Mouse (Mus musculus): Measurements from ENCODE around the gene Arhgap45.
"Not testable (repeated sequence)": the region's sequence is repeated elsewhere in the genome, so short reads cannot be mapped to it uniquely, and the experiment has no call there.

Arhgap45 gene

DNA sequence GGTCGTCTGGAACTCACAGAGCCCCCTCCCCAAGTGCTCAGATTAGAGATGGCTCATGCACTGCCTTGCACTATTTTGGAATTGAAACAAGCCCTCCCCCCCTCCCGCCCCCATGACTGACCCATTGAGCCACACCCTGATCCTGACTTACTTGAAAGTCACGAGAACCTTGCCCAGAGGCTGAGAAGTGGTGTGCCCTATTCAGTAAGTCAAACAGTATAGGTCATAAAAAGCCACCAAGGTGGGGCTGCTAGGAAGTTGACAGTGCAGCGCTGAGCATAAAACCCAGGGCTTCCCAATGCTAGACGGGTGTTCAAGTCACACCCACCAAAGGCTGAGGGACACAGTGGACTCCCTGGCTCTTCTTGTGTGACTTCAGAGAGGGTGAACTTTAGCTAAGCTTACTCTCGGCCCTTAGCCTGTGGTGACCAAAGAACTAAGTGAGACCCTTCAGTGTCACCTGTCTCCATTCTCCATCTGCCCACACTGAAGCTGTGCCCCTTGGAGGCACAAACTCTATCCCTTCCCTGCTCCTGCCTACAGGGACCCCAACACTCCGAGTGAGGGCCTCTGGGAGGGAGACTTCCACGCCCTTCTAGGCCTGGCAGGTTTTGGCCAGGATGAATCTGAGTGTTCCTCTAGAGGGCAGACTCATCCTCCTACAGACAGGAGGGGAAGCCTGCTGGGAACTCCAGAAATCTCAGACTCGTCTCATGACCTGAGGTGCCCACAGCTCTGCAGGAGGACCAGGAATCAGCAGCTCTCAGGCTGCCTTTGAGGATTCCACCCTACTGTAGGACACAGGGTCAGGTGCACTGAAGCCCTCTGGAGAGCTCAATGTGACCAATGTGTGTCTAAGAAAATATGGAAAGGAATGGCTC is 17.3 kb downstream of the Arhgap45 start:
- peak; percentile 39 for DNase-seq (ENCODE audit: low spot score)

DNA sequence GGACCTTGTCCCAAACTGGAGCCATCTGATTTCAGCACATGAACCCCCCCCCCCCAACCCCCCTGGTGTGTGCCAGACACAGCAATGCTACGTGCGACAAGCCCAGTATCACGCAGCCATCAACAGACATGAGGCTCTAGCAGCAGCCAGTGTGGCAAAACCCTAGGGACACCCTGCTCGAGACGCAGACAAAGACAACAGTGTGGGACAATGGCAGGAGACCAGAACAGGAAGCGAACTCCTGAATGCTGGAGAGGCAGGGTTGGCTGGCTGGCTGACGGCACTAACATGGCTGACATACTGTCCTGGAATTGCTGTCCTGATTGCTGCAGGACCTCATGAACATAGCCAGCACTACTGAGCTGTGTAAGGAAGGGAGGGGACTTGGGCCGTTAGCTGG is 18.7 kb downstream of the Arhgap45 start:
- DNase-seq (ENCODE audit: low spot score): no peak

DNA sequence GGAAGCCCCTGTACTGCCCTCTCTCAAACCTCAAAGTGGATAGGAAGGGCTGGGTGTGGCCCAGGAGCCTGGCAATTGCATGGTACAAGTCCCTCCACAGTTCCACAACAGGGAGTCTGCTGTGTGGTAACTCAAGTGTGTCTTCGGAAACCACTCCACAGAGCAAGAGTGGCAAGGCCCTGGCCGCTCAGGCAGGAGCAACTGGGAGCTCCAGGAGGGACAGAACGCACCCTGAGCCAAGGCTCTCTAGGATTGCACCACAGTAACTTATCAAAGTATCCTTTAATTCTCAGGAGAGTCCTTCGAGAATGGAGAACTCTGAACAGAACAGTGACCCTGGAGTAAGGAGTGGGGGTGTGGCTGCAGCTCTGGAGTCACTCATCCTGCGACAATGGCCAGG is 19.2 kb downstream of the Arhgap45 start:
- no peak for DNase-seq (ENCODE audit: low spot score)

DNA sequence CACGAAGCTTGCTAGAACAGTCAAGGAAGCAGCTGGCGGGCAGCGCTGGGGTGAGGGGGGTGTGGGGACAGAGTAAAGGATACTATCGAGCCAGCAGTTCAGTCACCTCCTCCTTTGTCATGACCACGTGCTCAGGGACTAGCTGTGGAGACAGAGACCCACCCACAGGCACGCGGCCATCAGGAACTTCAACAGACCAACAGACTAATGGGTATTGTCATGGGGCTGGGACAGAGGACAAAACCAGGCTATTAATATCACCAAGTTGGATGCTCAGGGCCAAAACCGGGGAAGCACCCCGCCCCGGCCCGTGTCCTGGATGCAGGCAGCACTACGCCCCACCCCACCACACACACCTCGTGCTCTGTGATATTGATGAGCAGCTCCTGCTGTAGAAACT is 20.4 kb downstream of the Arhgap45 start:
- no peak for DNase-seq (ENCODE audit: low spot score)

DNA sequence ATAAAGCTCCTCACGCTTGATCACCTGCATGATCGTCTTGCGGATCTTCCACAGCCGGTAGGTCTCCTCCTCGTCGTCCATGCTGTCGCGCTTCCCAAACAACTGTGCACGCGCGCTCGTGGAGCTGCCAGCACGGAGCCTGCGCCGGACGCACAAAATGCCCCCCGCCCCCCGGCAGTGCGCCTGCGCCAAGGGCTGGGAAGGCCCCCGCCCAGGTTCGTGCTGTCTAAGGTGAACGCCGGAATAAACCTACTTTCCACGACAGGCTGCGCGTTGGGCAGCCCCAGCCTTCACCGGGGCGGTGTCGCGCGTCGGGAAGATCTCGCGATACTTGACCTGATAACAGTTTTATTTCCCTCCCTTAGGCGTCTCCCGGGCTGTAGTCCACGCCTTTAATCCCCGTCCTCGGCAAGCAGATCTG is 23.1 kb downstream of the Arhgap45 start, which contains the start of gene Polr2e:
Gene Polr2e (minus strand): TSS at position 237 of the 421 bp plus-strand sequence.
- peak; percentile 96 for DNase-seq (ENCODE audit: low spot score)

DNA sequence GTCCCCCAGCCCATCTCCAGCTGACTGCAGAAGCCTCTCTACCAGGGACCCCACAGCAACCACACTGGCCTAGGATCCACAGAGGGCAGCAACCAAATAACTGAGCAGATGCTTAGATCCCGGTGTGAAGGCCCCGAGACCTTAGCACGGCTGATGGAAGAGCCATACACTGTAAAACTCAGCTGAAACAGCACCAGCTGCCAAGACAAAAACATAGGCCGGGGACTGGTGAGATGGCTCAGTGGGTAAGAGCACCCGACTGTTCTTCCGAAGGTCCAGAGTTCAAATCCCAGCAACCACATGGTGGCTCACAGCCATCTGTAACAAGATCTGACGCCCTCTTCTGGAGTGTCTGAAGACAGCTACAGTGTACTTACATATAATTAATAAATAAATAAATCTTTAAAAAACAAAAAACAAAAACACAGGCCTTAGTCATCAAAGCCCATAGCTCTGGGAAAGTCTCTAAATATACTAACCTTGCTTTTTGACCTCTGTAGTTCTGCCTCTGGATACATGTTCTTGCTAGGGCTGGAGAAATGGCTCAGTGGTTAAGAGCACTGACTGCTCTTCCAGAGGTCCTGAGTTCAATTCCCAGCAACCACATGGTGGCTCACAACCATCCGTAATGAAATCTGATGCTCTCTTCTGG is 25.1 kb downstream of the Arhgap45 start:
- not testable (repeated sequence) for DNase-seq (ENCODE audit: low spot score)

DNA sequence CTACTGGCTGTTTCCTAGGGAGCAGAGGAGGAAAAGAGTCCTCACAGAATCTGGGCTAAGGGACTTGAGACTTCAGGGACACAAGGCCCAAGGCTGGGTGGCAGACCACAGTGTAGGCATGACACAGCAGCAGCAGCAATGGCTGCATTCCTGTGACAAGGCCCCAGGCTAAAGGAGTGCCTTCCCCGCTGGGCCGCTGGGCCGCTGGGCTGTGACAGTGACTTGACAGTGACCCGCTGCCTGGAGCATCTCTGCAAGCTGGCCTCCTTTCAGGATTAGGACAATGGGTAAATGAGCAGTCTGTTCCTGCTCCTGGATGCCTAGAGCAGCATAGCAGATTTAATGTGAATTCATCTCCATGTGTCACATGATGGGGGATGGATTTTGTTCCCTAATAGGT is 27.6 kb downstream of the Arhgap45 start:
- DNase-seq (ENCODE audit: low spot score): no peak

DNA sequence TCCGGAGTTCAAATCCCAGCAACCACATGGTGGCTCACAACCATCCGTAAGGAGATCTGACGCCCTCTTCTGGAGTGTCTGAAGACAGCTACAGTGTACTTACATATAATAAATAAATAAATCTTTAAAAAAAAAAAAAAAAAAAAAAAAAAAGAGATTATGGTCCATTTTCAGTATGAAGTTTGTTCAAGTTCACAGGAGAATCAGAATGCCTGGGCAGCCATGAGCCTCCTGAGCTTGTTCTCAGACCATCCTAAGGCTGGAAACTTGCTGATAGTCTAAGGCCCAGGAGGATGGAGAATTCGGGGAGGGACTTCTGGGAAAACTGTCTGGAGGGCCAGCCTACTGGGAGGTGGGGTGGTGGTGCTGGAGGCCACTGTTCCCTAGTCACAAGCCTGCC is 28.9 kb downstream of the Arhgap45 start:
- not testable (repeated sequence) for DNase-seq (ENCODE audit: low spot score)

DNA sequence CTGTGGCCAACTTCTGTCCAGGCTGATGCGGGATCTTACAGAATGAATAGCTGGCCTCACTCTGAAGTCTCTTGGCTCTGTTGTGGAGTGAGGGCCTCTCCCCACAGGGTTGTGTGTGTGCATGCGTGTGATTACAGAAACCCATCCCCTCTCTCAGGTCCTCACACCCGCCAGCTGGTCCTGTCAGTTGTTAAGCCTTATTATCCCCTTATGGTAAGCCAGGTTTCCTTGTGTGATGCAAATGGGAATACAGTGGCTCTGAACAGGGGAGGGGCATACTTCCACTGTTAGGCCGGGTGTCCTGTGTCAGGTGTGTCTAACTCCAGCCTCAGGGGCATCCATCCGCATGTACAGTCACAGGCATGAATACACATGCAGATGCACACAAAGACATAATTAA is 29.3 kb downstream of the Arhgap45 start:
- DNase-seq (ENCODE audit: low spot score): no peak

DNA sequence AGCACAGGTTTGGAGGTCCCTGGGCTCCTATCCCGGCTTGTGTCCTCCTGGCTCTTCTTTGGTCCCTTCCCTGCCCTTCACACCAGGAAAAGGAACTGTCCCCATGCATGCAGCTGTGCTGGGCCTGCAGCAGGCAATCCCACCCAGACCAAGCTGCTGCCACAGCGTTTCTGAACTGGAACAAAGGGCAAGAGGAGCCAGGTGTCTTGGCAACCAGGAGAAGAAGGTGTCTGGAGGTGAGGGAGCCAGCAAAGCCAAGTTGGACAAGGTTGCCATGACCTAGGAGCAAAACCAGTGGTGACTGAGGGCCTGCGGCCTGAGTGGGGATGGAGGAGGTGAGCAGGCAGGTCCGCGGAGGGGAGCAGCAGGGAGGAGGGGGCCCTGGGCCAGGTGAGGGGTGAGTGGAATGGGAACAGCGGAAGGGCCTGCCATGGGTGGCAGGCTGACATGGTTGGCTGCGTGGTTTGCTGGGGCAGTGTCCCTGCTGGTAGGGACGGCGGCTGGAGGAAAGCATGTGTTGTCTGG is 30.6 kb downstream of the Arhgap45 start, which contains the start of gene Gpx4:
Gene Gpx4 (plus strand): TSS at position 126 of the 525 bp plus-strand sequence.
- no peak for DNase-seq (ENCODE audit: low spot score)

DNA sequence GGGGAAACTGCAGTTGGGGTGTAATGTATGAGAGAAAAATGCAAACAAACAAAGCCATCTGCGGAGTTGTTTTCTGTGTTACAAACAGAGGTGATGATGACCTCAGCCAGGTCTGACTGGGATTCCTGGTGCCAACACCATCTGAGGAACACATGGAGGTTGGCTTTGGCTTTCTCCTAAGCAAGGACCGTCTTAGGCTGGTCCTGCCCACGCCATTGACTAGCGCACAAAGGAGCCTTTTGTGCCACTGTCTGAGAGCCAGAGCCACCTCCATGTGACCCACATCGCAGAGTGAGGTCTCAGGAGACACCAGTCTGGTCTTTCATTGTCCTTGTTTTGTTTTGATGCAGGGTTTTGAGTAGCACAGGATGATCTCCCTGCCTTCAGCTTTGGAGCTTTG is 31.9 kb downstream of the Arhgap45 start:
- no peak for DNase-seq (ENCODE audit: low spot score)

DNA sequence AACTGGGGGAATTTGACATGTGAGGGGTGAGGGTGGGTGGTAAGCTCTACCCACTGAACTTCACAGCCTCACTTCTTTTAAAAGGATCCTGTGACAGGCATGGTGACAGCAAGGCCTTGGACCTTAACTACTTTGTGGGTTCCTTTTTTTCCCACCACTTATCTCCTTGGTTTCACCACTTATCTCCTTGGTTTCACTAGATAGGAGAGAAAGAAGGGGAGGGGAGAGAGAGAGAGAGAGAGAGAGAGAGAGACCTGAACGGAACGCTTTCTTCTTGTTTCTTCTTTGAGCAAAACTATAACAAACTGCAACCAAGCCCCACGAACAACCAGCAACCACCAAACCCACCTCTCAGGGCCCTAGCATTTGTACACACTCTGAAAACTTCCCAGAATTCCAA is 32.4 kb downstream of the Arhgap45 start:
- no peak for DNase-seq (ENCODE audit: low spot score)

DNA sequence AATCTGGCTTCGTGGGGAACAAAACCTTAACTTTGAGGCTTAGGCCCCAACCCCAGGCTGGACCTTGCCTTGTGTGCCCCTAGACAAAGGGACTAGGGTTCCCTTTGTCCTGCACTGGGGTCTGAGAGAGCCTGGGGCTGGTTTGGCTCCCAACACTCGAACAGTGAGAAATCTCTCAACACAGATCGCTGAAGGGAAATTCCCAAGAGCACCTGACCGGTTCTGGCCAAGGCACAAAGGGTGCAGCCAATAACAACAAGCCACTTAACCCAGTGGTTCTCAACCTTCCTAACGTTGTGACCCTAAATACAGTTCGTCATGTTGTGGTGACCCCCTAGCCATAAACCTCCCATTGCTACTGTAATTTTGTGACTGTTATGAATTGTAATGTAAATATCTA is 33.8 kb downstream of the Arhgap45 start:
- DNase-seq (ENCODE audit: low spot score): no peak

DNA sequence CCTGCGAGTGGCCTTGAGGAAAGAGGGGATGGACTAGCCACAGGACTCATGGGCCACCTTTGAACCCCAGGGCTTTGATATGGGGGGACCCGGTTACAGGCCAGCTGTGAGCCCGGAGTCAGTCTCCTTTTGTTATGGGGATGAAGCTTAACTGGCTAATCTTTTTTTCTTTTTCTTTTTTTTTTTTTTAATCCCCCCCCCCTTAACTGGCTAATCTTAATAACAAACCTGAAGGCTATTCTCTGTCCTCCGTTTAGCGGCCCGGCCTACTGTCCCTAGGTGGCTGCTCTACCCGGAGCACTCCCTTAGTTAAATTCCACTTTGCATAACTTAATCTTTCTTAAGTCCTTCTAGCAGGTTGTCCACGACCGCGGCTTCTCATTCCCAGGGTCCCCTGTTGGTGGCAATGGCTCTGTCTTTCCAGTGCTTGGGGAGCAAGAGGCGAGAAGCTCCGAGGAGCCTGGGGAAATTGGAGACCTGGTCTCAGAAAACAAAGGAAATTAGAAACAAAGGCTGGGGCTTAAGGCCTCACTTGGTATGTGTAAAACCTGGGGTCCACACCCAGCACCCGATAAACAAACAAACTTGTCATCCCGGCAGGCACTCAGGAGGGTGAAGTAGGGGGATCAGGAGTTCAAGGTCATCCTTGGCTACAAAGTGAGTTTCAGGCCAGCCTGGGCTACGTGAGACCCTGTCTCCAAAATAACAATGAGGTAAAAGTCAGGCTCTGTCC is 34.6 kb downstream of the Arhgap45 start:
- no peak for DNase-seq (ENCODE audit: low spot score)

DNA sequence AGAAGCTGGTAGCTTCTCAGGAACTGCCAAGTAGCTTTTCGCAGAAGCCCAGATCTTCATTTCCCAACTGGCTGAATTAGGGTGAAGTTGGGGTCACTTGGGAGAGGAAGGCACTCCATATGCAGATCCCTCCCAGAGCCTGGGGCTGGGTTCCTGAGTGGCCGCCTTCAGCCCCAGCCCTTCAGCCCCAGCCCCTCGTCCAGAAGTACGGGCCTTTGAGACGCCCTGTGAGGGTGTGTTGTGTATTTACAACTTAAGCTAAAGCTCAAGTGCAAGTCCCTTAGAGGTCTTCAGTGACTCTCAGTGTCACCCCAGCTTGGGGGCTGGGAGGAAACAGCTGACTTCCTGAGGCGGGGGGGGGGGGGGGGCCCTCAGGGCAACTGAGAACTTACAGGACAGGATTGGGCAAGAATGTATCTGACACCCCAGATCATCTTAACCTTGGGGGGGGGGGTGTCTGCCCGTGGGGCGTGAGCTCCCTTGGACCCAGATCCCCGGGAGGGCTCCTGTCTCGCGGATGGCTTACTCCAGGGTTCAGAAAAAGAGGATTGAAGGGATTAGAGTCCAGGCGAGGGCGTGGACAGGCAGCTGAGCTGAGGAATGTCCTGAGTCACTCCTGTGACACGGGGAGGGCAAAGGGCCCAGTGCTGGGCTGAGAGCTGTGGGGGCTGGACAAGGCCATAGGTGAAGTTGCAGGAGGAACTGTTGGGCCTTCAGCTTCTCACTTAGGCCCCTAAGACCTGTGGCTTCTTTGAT is 35.3 kb downstream of the Arhgap45 start:
- peak; percentile 55 for DNase-seq (ENCODE audit: low spot score)

DNA sequence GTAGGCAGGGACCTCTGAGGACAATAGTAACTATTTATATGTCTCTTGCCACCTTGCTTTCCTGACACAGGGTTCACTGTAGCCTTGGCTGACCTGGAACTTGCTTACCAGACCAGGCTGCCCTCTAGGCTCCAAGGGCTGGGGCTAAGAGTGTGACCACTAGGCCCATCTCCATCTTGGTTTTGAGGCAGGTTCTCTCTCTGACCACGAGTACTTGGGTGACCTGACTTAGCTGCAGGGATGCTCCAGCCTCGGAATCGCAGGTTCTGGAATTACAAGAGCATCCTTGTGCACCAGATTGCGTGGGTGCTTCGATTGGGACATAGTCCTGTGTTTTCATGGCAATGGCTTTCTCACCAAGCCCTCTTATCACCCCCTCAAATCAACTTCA is 35.9 kb downstream of the Arhgap45 start:
- DNase-seq (ENCODE audit: low spot score): no peak

DNA sequence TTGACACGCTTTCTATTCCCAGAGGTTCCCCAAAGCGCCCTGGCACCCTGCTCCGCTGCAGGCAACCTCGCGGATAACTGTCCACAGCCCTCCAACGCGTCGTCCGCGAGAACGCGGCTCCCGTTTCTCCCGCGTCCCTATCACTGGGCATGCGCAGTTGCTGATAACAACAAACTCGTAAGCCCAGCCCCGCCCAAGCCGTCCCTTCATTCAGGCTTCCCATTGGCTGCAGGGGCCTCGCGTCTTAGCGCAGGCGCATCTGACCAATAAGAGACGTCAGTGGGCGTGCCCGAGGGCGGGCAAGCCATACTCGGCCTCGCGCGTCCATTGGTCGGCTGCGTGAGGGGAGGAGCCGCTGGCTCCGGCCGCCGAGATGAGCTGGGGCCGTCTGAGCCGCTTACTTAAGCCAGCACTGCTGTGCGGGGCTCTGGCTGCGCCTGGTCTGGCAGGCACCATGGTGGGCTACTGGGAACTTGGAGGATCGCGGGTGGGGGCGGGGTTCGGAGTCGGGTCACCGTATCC is 36.9 kb downstream of the Arhgap45 start:
- DNase-seq (ENCODE audit: low spot score): peak; percentile 98

DNA sequence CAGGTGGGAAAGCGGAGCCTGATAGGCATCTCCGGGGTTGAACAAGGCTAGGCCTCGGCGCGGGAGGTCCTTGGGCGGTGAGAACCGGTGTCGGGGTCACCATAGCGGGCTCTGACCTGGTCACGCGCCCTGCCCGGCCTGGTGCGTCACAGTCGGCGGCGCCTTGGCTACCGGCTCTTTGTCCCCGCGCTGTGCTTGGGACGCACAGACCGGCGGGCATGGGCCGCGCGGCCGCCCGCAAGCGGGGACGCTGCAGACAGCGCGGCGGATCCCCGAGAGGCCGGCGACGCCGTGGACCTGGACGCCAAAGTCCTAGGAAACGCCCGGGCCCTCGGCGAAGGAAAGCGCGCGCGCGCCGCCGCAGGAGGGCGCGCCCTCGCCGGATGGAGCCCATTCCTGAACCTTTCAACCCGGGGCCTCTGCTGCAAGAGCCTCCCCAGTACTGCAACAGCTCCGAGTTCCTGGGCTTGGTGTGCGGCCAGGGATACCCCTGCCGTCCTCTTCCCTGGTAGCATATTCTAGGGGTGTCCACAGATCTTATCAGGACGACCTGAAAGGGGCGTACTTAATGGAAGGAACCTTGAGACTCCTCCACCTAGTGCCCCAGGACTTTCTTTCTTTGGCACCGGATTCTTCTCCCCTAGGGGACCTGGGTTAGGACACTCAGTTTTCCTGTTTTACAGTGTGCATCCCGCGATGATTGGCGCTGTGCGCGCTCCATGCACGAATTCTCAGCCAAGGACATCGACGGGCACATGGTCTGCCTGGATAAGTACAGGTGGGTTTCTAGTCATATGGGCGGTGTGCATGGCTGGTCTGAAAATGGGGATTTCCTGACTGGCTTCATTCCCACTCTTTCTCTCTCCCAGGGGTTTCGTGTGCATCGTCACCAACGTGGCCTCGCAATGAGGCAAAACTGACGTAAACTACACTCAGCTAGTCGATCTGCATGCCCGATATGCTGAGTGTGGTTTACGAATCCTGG is 37.7 kb downstream of the Arhgap45 start:
- DNase-seq (ENCODE audit: low spot score): peak; percentile 58

DNA sequence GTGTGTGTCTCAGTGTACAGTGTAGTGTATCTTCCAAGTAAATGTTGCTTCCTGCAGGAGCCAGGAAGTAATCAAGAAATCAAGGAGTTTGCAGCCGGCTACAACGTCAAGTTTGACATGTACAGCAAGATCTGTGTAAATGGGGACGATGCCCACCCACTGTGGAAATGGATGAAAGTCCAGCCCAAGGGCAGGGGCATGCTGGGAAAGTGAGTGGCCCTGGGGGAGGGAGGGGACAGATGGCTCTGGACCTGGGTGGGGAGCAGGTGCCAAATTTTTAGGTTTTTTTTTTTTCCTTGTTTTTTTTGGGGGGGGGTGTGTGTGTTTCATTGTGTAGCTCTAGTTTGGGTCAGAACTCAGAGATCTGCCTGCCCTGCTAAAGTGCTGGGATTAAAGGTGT is 38.5 kb downstream of the Arhgap45 start:
- not testable (repeated sequence) for DNase-seq (ENCODE audit: low spot score)

DNA sequence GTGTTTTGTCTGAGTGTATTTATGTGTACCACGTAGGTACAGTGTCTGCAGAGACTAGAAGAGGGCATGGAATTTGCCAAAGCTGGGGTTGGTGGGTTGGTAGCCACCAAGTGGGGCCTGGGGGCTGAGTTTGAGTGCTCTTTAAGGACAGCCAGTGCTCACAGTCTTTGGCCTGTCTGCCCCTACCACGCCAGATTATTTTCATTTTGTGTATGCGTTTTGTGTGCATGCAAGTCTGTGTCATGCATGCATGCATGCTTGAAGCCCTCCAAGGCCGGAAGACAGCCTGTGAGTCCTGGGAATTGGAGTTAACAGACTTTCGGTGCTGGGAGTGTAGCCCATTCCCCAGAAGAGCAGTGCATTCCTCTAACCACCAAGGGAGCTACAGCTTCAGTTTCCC is 38.9 kb downstream of the Arhgap45 start:
- DNase-seq (ENCODE audit: low spot score): no peak
